Mouse (Mus musculus) adrenal gland, adult 2 months (tissue): Measurements from ENCODE around the gene Zc3h4. TPM values are rescaled to one million over a fixed set of nuclear protein-coding genes. Genes with fewer than 3 reads are reported as not detected.

ENCODE experiments used
- DNase-seq: peaks from one replicate; pipeline ENCODE4 v3.0.0; 2021
- polyA plus RNA-seq: library from polyadenylated mRNA; depleted of rRNA; stranded (reverse); fragments of >200 nt; gene quantifications from 2 replicates; pipeline ENCODE4 v1.2.3, GENCODE M21; 2012; rRNA removed
- total RNA-seq, 2 experiments: library from RNA; stranded (reverse); gene quantifications; 2 replicates each; pipeline ENCODE4 v1.2.3; 2021

Gene Zc3h4
- total and polyA plus RNA-seq, 3 experiments = 33.0 to 48.8 (median 47.7) TPM

GRCm38 (mm10) chr7:16475764-16476599 lies 75.3 kb downstream of the Zc3h4 start:
- no peak for DNase-seq

GRCm38 (mm10) chr7:16476600-16476989 lies 75.9 kb downstream of the Zc3h4 start:
- DNase-seq = peak; percentile 24

- DNase-seq = no peak
Measured at GRCm38 (mm10) chr7:16477628-16478027, 76.9 kb downstream of the Zc3h4 start, which contains the start of gene Npas1. TSS of gene Npas1 (minus strand) at chr7:16477728.

Other genes with a start within 250 kb of the Zc3h4 start
- 10 to 100 TPM; 11.5 to 13.8 TPM for gene Meis3, start 225.8 kb upstream of the Zc3h4 start, total RNA-seq
- 59.3 and 60.9 TPM in 2 replicates for gene Meis3, start 225.8 kb upstream of the Zc3h4 start, polyA plus RNA-seq
- gene Dhx34, start 178.9 kb upstream of the Zc3h4 start, total RNA-seq = 10 to 100 TPM; 10.3 to 12.6 TPM
- 37.1 and 44.3 TPM in 2 replicates for gene Dhx34, start 178.9 kb upstream of the Zc3h4 start, polyA plus RNA-seq
- gene C5ar2, start 156.8 kb upstream of the Zc3h4 start, total RNA-seq = under 1 TPM; 0.52 to 0.59 TPM
- 0.43 and 0.71 TPM in 2 replicates for gene C5ar2, start 156.8 kb upstream of the Zc3h4 start, polyA plus RNA-seq
- gene C5ar1, start 141.4 kb upstream of the Zc3h4 start, total RNA-seq = 10 to 100 TPM in 1 of 2 experiments, 1 to 10 TPM in 1; 5.7 to 10.4 TPM
- 7.1 and 9.0 TPM in 2 replicates for gene C5ar1, start 141.4 kb upstream of the Zc3h4 start, polyA plus RNA-seq
- 10 to 100 TPM; 13.3 to 22.9 TPM for gene Inafm1, start 127.3 kb upstream of the Zc3h4 start, total RNA-seq
- 160 and 217 TPM in 2 replicates for gene Inafm1, start 127.3 kb upstream of the Zc3h4 start, polyA plus RNA-seq
- gene Ccdc9, start 114.1 kb upstream of the Zc3h4 start, total RNA-seq = 10 to 100 TPM; 53.9 to 61.2 TPM
- 17.4 and 19.8 TPM in 2 replicates for gene Ccdc9, start 114.1 kb upstream of the Zc3h4 start, polyA plus RNA-seq
- gene Bbc3, start 92.5 kb upstream of the Zc3h4 start, total RNA-seq = 1 to 10 TPM; 3.3 to 9.1 TPM
- 62.4 and 114 TPM in 2 replicates for gene Bbc3, start 92.5 kb upstream of the Zc3h4 start, polyA plus RNA-seq
- 10 to 100 TPM; 61.0 to 72.0 TPM for gene Sae1, start 13.1 kb upstream of the Zc3h4 start, total RNA-seq
- gene Sae1, start 13.1 kb upstream of the Zc3h4 start, polyA plus RNA-seq = 7.9 and 8.9 TPM in 2 replicates
- 10 to 100 TPM; 31.1 to 76.6 TPM for gene Tmem160, start 51.9 kb downstream of the Zc3h4 start, total RNA-seq
- gene Tmem160, start 51.9 kb downstream of the Zc3h4 start, polyA plus RNA-seq = 409 and 528 TPM in 2 replicates
- gene Npas1, start 76.8 kb downstream of the Zc3h4 start, total RNA-seq = not detected
- not detected in 2 replicates for gene Npas1, start 76.8 kb downstream of the Zc3h4 start, polyA plus RNA-seq
- gene Arhgap35, start 214.1 kb downstream of the Zc3h4 start, total RNA-seq = 10 to 100 TPM; 62.2 to 64.8 TPM
- gene Arhgap35, start 214.1 kb downstream of the Zc3h4 start, polyA plus RNA-seq = 21.6 and 26.2 TPM in 2 replicates